In genomic region chr2:33350921-33351320, GRCm38 (mm10) we compare ENCODE assay signal across 23 mouse cellular contexts. TPM values are rescaled to one million over a fixed set of nuclear protein-coding genes. Genes with fewer than 3 reads are reported as not detected.
A peak's percentile ranks its signal among the peaks of the same experiment; 100 is the strongest.
DNase-seq lines count a peak whose midpoint lies in the region; ATAC-seq and TF ChIP-seq lines count a peak whose summit lies in the region.
"Had no signal": no experiment of that assay in that cellular context is flagged by ENCODE, and none has a peak within 500 bp of the region (broad histone marks: within the 10 kb centered on the region; RNA-seq: fewer than 3 reads in every experiment).

No protein-coding gene starts in this region.

- H3K79me2 ChIP-seq in heart, adult 2 months (replicated peaks; ENCODE audit: control insufficient read depth, insufficient read depth, low read length) = no peaks in the 10 kb centered on the region

- H3K4me1 ChIP-seq in heart, adult 2 months (ENCODE audit: control insufficient read depth, insufficient read depth, low read length) = peaks cover 2% of the 10 kb centered on the region
- peaks cover 29% of the 10 kb centered on the region for H3K4me1 ChIP-seq in hindbrain, embryonic 10.5 days (replicated peaks)
- no peaks in the 10 kb centered on the region for H3K4me1 ChIP-seq in hindbrain, embryonic 11.5 days (replicated peaks; ENCODE audit: control insufficient read depth, insufficient read depth, low read length)
- H3K4me1 ChIP-seq in megakaryocyte, embryonic 14.5 days = peaks cover 64% of the 10 kb centered on the region

- H3K27ac ChIP-seq in gastrocnemius, adult 2 months = peak overlapping the region; percentile 49
- H3K27ac ChIP-seq in heart, adult 2 months = peak overlapping the region; percentile 36
- 0 out of 2 replicates have a peak overlapping the region, but pooled peaks have one; percentile 8 for H3K27ac ChIP-seq in hindbrain, embryonic 10.5 days
- no peak overlapping the region for H3K27ac ChIP-seq in hindbrain, embryonic 11.5 days (ENCODE audit: low read depth, low read length)
- H3K27ac ChIP-seq: forebrain, embryonic 10.5 days; forebrain, embryonic 13.5 days; hindbrain, embryonic 13.5 days; intestine, embryonic 15.5 days had no signal

- TF ChIP-seq POLR2A in heart, adult 2 months (IDR thresholded peaks at IDR 0.05; ENCODE audit: insufficient read depth, low read depth, low read length) = no peak

- no peak overlapping the region for H3K4me3 ChIP-seq in gastrocnemius, adult 2 months
- H3K4me3 ChIP-seq in heart, adult 2 months = no peak overlapping the region
- no peak overlapping the region for H3K4me3 ChIP-seq in hindbrain, embryonic 10.5 days
- no peak overlapping the region for H3K4me3 ChIP-seq in hindbrain, embryonic 11.5 days (ENCODE audit: low read depth, low read length)
- H3K4me3 ChIP-seq in megakaryocyte, embryonic 14.5 days (replicated peaks) = peak overlapping the region; percentile 15
- H3K4me3 ChIP-seq: forebrain, embryonic 10.5 days; forebrain, embryonic 13.5 days; heart, embryonic 12.5 days; hindbrain, embryonic 13.5 days; intestine, embryonic 15.5 days had no signal

- H3K9me3 ChIP-seq in hindbrain, embryonic 10.5 days = no peaks in the 10 kb centered on the region
- H3K9me3 ChIP-seq in hindbrain, embryonic 11.5 days (ENCODE audit: control insufficient read depth, low read length) = no peaks in the 10 kb centered on the region
- H3K9me3 ChIP-seq in megakaryocyte, embryonic 14.5 days = no peaks in the 10 kb centered on the region
- H3K9me3 ChIP-seq: forebrain, embryonic 10.5 days; forebrain, embryonic 13.5 days; heart, embryonic 12.5 days; hindbrain, embryonic 13.5 days; intestine, embryonic 15.5 days had no signal

- H3K27me3 ChIP-seq in heart, adult 2 months (ENCODE audit: control insufficient read depth, insufficient read depth, low read length) = no peaks in the 10 kb centered on the region
- H3K27me3 ChIP-seq in hindbrain, embryonic 10.5 days (ENCODE audit: insufficient read depth, poor library complexity, severe bottlenecking) = no peaks in the 10 kb centered on the region
- no peaks in the 10 kb centered on the region for H3K27me3 ChIP-seq in hindbrain, embryonic 11.5 days (ENCODE audit: control insufficient read depth, insufficient read depth, low read length)
- H3K27me3 ChIP-seq in megakaryocyte, embryonic 14.5 days (replicated peaks) = peaks cover 58% of the 10 kb centered on the region
- H3K27me3 ChIP-seq: forebrain, embryonic 13.5 days; heart, embryonic 12.5 days; hindbrain, embryonic 13.5 days; intestine, embryonic 15.5 days had no signal

- 0 out of 2 replicates have a peak overlapping the region, but pooled peaks have one; percentile 6 for H3K9ac ChIP-seq in heart, adult 2 months (ENCODE audit: low read depth, low read length)
- no peak overlapping the region for H3K9ac ChIP-seq in hindbrain, embryonic 11.5 days (ENCODE audit: low read depth, low read length)
- H3K9ac ChIP-seq: forebrain, embryonic 13.5 days; heart, embryonic 12.5 days; hindbrain, embryonic 13.5 days; intestine, embryonic 15.5 days had no signal

- no peak overlapping the region for H3K4me2 ChIP-seq in hindbrain, embryonic 11.5 days (replicated peaks; ENCODE audit: low read depth, low read length)
- H3K4me2 ChIP-seq: forebrain, embryonic 13.5 days; heart, embryonic 12.5 days; hindbrain, embryonic 13.5 days; intestine, embryonic 15.5 days had no signal

- no peak for DNase-seq in gastrocnemius, adult 2 months
- DNase-seq in gastrocnemius, postnatal 10 days = no peak
- DNase-seq in heart, adult 2 months = peak in 1 of 2 experiments; percentile 21
- no peak for DNase-seq in heart, postnatal 10 days
- no peak for DNase-seq in hindbrain, embryonic 10.5 days (ENCODE audit: low spot score)
- DNase-seq in hindbrain, embryonic 11.5 days (ENCODE audit: low spot score) = no peak
- DNase-seq: adrenal gland, adult 8-10 months; adrenal gland, postnatal 25 days; cerebellum, adult 18-20 months; cerebellum, adult 9-10 months; cerebellum, postnatal 14 days; heart, postnatal 4 days; kidney, adult 11 months had no signal

- TF ChIP-seq CTCF in gastrocnemius, adult 2 months (IDR thresholded peaks at IDR 0.05) = no peak
- TF ChIP-seq CTCF in heart, adult 2 months (IDR thresholded peaks at IDR 0.05) = no peak

- TF ChIP-seq EP300 in heart, adult 2 months (IDR thresholded peaks at IDR 0.05; ENCODE audit: insufficient read depth, low read depth, low read length) = no peak

- intact Hi-C loops in gastrocnemius, adult 2 months (cut with DNase I) = no loop called here
- intact Hi-C loops in heart, adult 2 months (cut with DNase I) = no loop called here
- intact Hi-C loops in heart, postnatal 10 days (cut with DNase I) = no loop called here

- WGBS in heart, adult 2 months = 74% methylated on average over 6 of the region's 6 CpGs
- WGBS in hindbrain, embryonic 10.5 days = 72% methylated on average over 6 of the region's 6 CpGs
- 79% methylated on average over 6 of the region's 6 CpGs for WGBS in hindbrain, embryonic 11.5 days

- H3K36me3 ChIP-seq in heart, adult 2 months (ENCODE audit: control insufficient read depth, insufficient read depth, low read length) = no peaks in the 10 kb centered on the region
- H3K36me3 ChIP-seq in hindbrain, embryonic 10.5 days = no peaks in the 10 kb centered on the region
- no peaks in the 10 kb centered on the region for H3K36me3 ChIP-seq in hindbrain, embryonic 11.5 days (ENCODE audit: control insufficient read depth, insufficient read depth, low read length)
- H3K36me3 ChIP-seq in megakaryocyte, embryonic 14.5 days (replicated peaks; ENCODE audit: low read length) = no peaks in the 10 kb centered on the region
- H3K36me3 ChIP-seq: forebrain, embryonic 10.5 days; heart, embryonic 12.5 days; hindbrain, embryonic 13.5 days; intestine, embryonic 15.5 days had no signal

- ATAC-seq in hindbrain, embryonic 11.5 days (ENCODE audit: low FRiP score) = no peak
- no peak for ATAC-seq in megakaryocyte, adult 5-6 weeks (ENCODE audit: poor library complexity, severe bottlenecking)
- ATAC-seq: activated CD4-positive, CD25-positive, alpha-beta regulatory T cell, adult 4 months; forebrain, embryonic 13.5 days; forebrain, embryonic 16.5 days; hindbrain, embryonic 16.5 days; intestine, embryonic 15.5 days had no signal

RNA-seq across cellular contexts. Expression of gene Ralgps1, which starts 20.4 kb away (rescaled TPM):
- total RNA-seq in gastrocnemius, adult 2 months (2021) = 1 to 10 TPM; 2.5 to 3.1 TPM
- 1 to 10 TPM; 4.1 to 5.2 TPM for total RNA-seq in gastrocnemius, postnatal 10 days (2021)
- 1 to 10 TPM; 4.9 to 5.3 TPM for total RNA-seq in heart, adult 2 months (2021)
- polyA plus RNA-seq in heart, adult 2 months (2012; rRNA removed) = 3.8 and 5.2 TPM in 2 replicates
- total RNA-seq in heart, postnatal 10 days (2021) = 1 to 10 TPM; 6.7 to 9.0 TPM
- 7.5 and 12.2 TPM in 2 replicates for polyA plus RNA-seq in hindbrain, embryonic 10.5 days (2016; fragmentation: Nextera tagmentation; extraction: Ambion mirVana)
- polyA plus RNA-seq in hindbrain, embryonic 11.5 days (2014; fragmentation: Nextera tagmentation; extraction: Ambion mirVana) = 19.0 and 20.6 TPM in 2 replicates
- 0.53 and 3.3 TPM in 2 replicates for polyA plus RNA-seq in megakaryocyte, embryonic 14.5 days (2012; ENCODE audit: insufficient read depth, low replicate concordance)
- 6.2 and 7.6 TPM in 2 replicates for total RNA-seq in megakaryocyte, adult 5-6 weeks (2015)
- total RNA-seq in megakaryocyte, adult 5-6 weeks (2017) = 2.0 and 2.7 TPM in 2 replicates
